Mouse (Mus musculus): Measurements from ENCODE around the gene Pawr.
A peak's percentile ranks its signal among the peaks of the same experiment; 100 is the strongest.

Gene Pawr

DNA sequence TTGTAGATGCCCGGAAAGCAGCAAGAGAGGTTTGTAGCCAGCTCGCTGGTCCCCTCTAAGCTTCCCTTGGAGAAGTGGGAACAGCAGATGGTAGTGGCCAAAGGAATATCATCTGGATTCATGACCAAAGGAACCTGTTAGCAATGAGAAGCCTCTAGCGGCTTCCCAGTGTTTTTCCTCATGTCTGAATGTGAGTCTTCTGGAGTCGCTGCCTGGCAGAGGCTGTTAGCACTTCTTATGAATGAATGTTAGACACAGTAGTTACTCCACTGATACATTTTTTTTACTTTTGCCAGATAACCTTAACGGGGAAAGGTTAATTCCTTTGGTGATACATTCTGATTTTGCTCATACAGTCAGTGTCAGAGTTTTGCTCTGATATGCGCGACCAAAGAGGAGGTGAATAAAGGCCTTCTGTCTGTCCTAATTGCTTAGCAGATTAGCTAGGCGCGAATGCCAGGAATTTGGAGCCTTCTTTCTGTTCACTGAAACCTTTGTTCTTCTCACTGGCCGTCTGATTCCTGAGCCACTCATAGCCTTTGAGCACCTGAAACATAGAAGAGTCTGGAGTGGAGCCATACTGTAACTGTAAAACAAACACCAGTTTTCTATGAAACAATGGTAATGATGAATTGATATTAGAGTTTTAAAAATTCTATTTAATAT, 22.9 kb downstream of the Pawr start:
- peak; percentile 70 for DNase-seq (ENCODE audit: low read depth, low spot score)

DNA sequence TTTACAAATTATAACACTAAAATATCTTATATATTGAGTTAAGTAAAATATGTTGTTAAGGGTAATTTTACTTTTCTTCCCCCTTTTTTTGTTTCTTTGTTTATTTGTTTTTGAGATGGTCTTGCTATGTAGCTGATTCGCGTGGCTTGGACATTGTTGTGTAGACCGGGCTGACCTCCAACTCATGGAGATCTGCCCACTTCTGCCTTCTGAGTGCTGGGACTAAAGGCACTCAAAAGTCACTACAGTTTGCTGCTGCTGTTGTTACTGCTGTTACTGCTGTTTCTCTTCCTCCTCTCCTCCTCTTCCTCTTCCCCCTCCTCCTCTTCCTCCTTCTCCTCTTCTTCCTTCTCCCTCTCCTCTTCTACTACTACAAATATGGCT, 23.5 kb downstream of the Pawr start:
- no peak for DNase-seq (ENCODE audit: low read depth, low spot score)

DNA sequence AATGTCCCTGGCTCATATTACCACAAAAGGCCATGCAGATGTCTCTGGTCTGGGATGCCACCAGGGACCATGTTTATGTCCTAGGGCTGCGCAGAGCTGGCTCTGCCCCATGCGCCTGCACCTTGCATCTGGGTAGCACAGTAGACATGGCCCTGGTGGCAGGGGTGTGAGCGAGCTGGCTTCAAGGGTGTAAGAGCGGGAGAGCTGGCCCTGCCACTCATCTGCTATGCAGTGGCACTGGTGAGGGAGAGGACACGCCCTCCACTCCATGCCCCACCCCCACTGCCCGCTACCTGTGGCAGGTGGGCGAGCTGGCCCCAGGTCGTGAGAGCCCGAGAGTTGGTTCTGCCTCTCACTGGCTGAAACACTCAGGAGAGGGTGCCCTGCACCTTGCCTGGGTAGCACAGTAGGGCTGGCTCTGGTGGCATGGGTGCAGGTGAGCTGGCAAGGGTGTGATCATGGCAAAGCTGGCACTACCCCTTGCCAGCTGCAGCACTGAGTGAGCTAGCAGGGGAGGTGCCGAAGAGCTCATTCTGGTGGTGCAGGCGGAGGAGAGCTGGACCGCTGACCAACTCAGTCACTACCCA, 24.8 kb downstream of the Pawr start:
- DNase-seq (ENCODE audit: low read depth, low spot score): no peak

DNA sequence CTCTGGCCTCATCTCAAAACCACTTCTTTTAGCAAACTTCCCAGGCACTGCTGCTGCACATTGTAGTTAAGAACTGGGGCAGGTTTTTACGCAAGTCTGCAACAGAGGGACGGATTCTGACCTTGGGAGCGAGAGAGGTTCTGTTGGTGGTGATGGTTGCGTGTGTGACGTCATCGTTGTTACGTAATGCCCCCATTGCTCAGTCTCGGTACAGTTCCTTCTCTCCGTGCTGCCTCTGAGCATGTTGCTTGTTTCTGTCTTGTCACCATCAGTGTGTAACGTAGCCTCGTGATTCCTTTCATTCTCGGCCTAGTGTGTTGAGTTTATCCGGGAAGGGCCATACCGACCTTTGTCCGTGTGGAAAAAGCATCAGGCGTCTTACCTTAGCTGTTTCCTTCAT, 28.1 kb downstream of the Pawr start:
- peak; percentile 71 for DNase-seq (ENCODE audit: low read depth, low spot score)

DNA sequence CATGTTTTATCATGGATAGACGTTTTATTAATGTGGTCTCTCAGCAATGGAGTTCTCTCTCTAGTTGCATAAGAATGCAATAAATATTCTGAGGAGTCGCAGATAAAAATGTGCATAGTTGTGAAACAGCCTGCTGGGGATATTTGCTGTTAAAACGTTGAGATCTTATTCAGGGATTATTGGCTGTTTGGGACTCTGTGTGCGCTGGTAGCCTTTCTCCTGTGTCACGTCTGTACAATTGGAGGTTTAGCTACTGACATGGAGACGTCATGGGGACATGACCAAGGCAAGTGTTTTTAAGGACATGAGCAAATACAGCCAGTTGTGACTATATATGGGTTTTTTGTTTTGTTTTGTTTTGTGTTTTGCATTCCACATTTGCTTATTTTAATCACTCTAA, 28.9 kb downstream of the Pawr start:
- DNase-seq (ENCODE audit: low read depth, low spot score): no peak

DNA sequence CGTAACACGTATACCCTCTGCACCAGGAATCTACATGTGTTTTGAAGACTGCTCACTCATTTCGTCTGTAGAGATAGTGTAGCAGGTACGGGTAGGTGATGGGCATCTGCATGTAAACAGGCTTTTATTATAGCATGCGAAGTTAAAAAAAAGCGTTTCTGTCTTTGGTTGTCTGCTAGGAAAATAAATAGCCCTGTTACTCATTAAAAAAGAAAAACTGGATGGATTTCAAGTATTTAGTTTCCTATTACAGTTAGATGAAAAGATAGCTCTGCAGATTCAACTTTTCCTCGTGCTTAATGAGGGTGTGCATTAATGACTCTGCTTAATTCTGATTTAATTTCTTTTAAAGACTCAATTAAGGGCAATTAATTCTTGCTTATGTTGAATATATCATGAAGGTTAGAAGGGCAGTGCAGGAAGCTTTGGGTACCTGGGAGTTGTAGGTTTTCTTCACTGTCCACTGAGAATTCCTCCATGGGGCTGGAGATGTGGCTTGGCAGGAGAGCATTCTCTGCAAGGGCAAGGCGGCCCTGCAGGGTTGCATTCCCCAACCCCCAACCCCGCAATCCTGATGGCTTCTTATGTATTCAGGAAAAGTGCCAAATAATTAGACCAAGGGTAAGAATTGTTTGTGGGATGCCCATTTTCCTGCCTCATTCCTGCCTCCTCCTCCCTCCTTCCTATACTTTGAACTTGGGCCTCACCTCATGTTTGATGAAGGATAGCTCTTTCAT, 29.7 kb downstream of the Pawr start:
- no peak for DNase-seq (ENCODE audit: low read depth, low spot score)

DNA sequence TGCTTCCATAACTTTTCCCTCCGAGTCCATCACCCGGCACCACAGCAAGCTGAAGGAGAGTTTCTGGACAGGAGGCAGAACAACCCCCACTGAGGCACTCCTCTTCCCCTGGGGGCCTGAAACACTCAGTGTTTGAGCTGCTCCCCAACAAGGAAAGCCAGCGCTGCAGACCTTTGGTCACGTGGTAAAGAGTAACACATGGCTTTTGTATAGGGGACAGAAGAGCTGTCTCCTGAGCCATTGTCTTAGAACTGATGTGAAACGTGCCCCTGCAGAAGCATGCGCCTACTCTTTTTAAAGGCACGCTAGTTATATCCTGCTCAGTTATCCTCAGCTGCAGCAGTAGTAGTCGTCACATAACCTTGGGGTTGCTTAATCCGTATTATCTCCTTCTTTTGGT, 32.0 kb downstream of the Pawr start:
- peak; percentile 59 for DNase-seq (ENCODE audit: low read depth, low spot score)

DNA sequence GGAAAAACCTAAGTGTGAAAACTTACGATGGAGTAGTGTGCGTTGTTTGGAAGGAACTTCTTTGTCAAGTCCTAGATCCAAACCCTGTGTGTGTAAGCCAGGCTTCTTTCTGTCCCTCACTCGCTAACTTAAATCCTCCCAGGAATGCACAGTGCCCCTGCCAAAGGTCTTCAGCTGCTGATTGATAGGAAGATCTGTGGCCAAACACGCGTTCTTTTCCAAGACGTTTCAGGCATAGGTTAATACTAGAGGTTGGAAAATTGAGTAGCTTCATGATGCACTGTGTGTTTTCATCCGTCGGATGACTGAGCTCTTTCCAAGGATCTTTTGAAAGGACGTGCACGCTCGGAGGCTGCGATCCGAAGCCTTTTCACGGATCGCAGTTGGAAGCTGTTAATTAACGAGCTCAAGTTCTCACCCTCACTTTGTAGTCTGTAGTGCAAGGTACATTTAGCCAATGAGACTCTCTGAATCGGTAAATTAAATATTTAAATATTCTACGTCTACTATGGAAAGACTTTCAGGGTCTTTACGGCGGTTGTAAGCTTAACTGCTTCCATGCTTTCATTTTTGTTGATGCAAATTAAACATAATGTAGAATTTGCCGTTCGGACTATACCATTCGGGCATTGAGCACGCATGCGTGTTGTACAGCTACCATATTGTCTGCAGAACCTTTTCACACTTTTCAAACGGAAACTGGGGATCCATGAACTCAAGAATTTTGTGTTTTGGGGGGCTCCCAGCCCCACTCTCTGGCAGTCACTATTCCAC, 33.2 kb downstream of the Pawr start:
- peak; percentile 44 for DNase-seq (ENCODE audit: low read depth, low spot score)

DNA sequence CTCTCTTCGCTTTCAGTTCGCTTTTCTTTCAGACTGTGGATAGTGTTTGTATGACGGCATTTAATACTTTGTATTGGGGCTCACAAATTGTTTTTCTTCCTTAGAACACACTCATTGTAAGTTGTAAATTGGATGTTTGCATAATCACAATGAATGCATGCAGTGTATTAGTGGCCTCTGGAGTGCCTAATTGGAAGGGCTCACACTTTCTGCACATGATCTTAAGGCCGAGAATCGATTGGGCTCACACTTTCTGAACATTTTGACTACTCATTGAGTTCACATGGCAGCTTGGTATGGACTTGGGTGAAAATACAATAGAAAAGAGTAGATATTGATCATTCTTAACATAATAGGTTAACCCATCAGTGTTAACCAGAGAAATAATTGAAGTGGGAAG, 34.3 kb downstream of the Pawr start:
- DNase-seq (ENCODE audit: low read depth, low spot score): no peak

DNA sequence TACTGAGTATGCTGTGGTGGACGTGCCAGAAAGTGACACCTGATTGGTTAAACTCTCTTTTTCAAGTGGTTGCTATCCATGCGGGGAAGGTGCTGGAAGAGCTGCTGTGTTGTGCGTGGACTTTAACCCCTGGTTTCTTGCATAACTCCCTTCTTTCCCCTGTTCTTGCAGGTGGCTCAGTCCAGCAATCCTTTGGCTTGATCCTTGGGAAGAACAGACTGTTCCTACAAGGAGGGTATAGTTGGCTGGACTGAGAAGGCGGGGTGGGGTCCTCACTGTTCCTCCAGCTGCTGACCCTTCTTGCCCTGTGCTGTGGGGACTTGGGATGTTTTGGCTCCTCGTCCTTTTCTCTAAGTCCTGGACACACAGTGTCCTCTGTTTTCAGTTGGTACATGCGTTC, 36.4 kb downstream of the Pawr start:
- DNase-seq (ENCODE audit: low read depth, low spot score): peak; percentile 40

DNA sequence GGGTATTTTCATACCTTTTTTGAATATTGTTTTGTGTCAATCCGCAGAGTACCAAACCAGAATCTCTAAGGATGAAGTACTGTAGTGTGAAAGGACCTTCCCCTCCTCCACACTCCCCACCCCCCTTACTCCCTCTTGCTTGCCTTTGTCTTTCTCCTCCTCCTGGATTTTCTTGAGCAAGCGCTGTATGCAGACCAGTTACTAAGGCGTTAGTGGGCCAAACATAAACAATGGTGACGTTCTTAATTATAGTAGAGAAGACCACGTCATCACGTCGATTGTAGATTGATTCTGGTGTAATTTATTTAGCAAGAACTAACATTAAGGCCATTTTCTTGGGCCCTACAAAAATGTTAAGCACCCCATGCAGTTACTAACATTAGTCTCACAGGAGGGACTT, 40.3 kb downstream of the Pawr start:
- peak; percentile 37 for DNase-seq (ENCODE audit: low read depth, low spot score)

DNA sequence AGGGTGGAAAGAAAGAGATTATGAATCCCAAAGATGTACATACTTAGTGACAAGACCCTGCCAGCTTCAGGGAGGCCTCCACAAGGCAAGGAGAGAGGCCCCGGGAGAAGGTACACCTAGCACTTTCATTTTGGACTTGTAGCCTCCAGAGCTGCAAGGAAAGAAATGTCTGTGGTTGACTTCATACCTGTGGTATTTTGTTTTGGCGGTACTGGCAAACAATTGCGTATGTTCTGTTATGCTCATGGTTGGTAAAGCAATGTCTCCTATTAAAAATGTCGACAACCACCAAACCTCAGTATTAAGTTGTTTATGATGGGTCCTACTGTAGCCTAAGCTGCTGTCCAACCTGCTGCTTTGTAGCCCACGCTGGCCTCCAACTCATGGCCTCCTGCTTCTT, 40.9 kb downstream of the Pawr start:
- DNase-seq (ENCODE audit: low read depth, low spot score): no peak

DNA sequence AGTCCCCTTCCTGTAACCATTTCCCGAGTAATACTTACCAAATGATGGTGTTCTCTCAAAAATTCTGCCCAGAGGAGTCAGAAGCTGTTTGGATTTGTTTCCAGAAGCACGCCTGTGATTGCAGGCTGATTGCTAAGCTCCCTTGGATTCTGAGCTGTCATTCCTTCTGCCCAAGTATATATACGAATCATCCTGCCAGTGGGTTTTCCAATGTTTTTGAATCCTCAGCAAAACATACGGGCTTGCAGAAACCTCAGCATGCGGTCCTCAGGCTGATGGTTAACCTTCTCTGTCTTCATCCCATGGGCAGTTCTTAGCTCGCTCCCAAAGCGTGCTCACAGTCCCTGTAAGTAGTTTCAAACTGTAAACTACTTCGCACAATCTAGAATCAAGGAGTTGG, 43.9 kb downstream of the Pawr start:
- no peak for DNase-seq (ENCODE audit: low read depth, low spot score)

DNA sequence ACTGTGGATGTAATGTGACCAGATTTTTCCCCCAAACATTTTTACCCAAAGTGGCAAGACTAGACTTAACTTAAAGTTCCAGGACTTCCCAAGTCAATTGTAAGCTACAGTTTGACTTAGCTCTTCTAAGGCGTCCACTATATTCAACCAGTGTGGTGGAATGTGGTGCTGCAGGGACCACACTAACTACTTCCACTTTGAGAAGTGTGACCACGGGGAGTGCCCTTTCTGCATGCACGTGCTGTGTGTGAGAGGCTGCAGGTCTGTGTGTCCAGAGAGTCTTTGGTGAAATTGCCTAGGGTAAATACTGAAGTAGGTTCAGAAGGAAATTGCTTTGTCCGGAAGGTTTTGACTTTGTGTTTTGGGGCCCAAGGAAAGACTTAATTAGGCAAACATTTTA, 44.4 kb downstream of the Pawr start:
- peak; percentile 36 for DNase-seq (ENCODE audit: low read depth, low spot score)

DNA sequence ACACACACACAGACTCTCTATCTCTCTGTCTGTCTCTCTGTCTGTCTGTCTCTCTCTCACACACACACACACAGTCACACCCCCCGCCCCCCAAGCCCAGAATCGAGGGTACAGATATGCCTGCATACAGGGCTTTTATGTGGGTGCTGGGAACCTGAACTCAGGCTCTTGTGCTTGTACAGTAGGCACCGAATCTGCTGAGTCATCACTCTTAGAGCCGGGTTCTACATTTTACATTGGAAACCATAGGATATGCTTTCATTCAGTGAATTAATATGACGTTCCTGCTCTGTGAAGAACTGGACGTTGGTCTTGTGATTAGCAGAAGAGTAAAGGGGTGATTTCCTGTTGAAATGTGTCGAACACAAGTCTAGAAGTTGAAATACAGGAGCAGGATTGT, 45.4 kb downstream of the Pawr start:
- DNase-seq (ENCODE audit: low read depth, low spot score): no peak

DNA sequence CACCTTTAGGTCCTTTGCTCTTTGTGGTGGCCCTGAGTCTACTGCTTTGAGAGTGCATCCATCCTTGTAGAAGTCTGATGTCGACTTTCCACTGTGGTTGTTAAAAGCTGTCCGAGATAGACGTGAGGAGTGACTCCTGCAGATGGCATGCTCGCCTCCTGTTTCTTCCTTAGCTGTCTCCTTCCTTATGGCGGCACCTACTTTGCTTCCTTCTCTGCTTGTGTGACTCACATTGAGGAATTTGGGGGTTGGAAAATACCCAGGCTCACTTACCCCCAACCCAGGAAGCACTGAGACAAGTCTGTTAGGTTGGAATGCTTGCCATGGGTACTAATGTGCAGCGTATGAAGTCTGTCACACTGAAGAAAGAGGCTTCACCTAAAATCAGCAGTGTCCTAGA, 46.1 kb downstream of the Pawr start:
- no peak for DNase-seq (ENCODE audit: low read depth, low spot score)

DNA sequence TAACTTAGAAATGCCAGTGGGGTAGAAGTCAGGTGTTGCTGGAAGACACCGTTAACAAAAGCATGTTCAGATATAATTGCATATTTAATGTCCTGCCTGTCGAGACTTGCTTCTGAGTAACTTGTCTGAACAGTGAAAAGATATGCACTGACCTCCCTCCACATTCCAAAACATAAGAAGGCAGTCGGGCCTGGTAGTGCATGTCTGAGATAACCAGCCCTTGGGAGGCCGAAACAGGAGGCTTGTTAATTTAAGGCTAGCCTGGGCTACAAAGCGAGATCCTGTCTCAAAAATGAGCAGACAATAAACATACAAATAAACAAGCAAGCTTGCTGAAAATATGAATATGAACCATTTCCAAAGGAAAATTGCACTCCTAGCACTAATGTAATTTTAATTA, 46.6 kb downstream of the Pawr start:
- no peak for DNase-seq (ENCODE audit: low read depth, low spot score)

DNA sequence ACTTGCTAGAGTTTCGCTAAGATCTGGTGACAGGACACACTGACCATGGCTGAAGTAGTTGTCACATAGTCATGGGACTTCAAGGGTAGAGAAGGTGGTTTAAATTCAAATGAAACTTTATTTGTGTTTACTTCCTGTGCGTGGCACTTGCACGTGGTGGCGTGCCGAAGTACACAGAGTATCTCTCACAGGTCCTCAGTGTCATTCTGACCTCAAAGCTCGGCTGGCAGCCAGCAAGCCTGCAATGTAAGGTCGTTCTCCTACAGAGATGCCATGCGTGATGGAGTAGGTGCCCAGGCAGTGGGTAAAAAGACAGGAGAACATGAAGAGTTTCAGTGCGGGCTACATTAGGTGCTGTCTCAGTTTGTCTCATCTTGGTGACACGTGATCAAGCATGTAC, 48.8 kb downstream of the Pawr start:
- DNase-seq (ENCODE audit: low read depth, low spot score): no peak

DNA sequence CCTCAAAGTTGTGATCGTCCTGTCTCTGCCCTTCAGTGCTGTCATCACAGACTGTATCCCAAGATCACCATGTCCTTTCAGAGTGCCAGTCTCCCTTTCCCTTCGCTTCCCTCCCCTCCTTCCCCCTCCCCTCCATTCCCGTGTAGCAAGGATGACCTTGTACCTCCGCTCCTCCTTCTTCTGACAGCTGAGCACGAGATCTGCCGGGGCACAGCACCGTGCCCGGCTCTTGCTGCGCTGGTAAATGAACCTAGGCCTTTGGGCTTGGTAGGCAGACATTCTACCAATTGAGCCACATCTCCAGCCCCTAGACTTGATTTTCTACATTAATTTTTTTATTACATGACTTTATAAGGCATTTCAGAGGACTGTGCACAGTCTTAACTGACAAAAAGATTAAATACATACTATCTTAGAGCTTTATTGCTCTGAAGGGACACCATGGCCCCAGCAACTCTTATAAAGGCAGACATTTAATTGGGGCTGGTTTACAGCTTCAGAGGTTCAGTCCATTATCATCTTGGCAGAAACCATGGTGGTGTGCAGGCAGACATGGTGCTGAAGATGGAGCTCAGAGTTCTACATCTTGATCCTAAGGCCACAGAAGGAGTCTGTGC, 52.3 kb downstream of the Pawr start:
- DNase-seq (ENCODE audit: low read depth, low spot score): no peak

DNA sequence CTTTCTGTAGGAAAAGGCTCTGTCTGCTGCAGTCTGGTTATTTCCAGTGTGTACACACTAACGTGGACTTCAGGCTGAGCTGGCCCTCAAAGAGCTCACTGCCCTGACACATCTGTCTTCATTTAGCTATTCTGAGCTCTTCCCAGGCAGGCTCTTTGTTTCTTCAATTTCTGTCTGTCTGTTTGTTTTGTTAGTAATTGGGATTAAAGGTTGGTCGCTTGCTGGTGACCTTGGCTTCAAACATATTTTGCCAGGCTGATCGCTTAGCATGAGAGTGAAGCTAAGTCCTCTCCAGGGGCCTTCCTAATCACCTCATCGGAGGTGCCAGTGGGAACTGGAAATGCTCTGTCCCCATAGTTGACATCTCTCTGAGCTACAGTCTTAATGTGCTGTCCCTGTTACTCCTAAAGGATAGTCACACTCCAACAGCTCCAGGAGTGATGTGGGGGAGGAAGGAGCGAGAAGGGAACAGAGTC, 53.6 kb downstream of the Pawr start:
- no peak for DNase-seq (ENCODE audit: low read depth, low spot score)

DNA sequence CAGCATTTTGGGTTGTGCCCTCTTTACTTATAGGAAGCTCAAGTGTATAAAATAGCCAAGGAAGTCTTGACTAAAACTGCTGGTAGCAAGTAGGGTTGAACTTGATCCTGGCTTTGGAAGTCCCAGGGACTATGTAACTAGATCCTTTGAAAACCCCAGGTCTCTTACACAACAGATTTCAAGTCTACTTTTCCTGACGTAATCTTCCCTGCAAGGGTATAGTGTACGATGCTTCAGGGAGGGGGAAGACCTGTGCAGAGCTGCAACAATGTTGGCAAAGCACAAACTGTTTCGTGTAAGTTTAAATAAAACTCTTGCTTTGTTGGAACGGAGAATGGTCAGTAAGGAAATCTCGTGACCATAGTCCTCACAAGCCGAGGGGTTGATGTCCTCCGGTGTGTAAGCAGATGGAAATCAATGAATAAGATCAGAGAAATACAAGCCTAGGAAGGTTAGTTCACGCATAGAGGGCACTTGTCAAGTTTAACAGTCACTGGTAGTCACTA, 56.5 kb downstream of the Pawr start:
- DNase-seq (ENCODE audit: low read depth, low spot score): no peak
